28 mouse cellular contexts compared by ENCODE assay signal in the genomic region with DNA sequence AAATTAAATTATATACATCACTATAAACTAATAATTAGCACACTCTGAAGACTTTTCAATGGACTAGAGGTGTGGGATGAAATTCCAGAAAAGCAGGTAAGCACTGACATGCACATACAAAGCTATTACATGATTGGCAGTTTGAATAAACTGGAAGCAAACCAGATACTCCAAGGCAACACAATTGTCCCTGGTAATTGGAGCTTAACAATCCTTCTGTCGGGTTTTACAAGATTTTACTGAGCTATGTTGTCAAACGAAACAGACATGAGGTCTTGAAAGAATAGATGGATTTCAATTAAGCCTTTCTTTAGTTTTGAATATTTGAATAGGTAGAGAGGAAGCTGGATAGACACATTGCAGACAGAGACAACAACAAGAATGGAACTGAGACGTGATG.
"Had no signal": no experiment of that assay in that cellular context is flagged by ENCODE, and none has a peak within 500 bp of the region (broad histone marks: within the 10 kb centered on the region; RNA-seq: fewer than 3 reads in every experiment).

No protein-coding gene starts in this region.

- H3K4me1 ChIP-seq: heart, embryonic 10.5 days; heart, embryonic 12.5 days; intestine, embryonic 15.5 days; liver, embryonic 13.5 days; liver, embryonic 15.5 days had no signal

- DNase-seq: gastrocnemius, adult 2 months; gastrocnemius, postnatal 10 days; gastrocnemius, postnatal 25 days; heart, adult 18-20 months; heart, postnatal 10 days; heart, postnatal 4 days; kidney, adult 18-20 months; kidney, adult 8-10 months; kidney, postnatal 10 days; kidney, postnatal 25 days; kidney, postnatal 4 days; liver; liver, embryonic 13.5 days had no signal

- H3K9me3 ChIP-seq: heart, embryonic 10.5 days; heart, embryonic 12.5 days; hindbrain, embryonic 10.5 days; hindbrain, embryonic 12.5 days; intestine, embryonic 15.5 days; limb, embryonic 10.5 days; limb, embryonic 12.5 days; liver, embryonic 13.5 days; liver, embryonic 15.5 days had no signal

- H3K27ac ChIP-seq: gastrocnemius, adult 2 months; heart, embryonic 10.5 days; hindbrain, embryonic 10.5 days; hindbrain, embryonic 12.5 days; hindbrain, embryonic 14.5 days; intestine, embryonic 15.5 days; layer of hippocampus, adult 2 months; left cerebral cortex, adult 2 months; limb, embryonic 10.5 days; limb, embryonic 12.5 days; liver, embryonic 13.5 days; liver, embryonic 15.5 days had no signal

- ATAC-seq: hindbrain, embryonic 16.5 days; inflammation-experienced regulatory T-cells, adult 6 months; intestine, embryonic 15.5 days; intestine, postnatal 0 days had no signal

- H3K9ac ChIP-seq: heart, embryonic 12.5 days; hindbrain, embryonic 12.5 days; hindbrain, embryonic 14.5 days; intestine, embryonic 15.5 days; limb, embryonic 12.5 days; liver, embryonic 13.5 days; liver, embryonic 15.5 days had no signal

- H3K36me3 ChIP-seq: heart, embryonic 10.5 days; heart, embryonic 12.5 days; hindbrain, embryonic 10.5 days; hindbrain, embryonic 12.5 days; intestine, embryonic 15.5 days; limb, embryonic 10.5 days; limb, embryonic 12.5 days; liver, embryonic 13.5 days; liver, embryonic 15.5 days had no signal

- H3K4me2 ChIP-seq: heart, embryonic 12.5 days; hindbrain, embryonic 12.5 days; hindbrain, embryonic 14.5 days; intestine, embryonic 15.5 days; limb, embryonic 12.5 days; liver, embryonic 11.5 days; liver, embryonic 13.5 days; liver, embryonic 15.5 days had no signal

- H3K27me3 ChIP-seq: heart, embryonic 12.5 days; hindbrain, embryonic 12.5 days; intestine, embryonic 15.5 days; limb, embryonic 12.5 days; liver, embryonic 13.5 days; liver, embryonic 15.5 days had no signal

- H3K4me3 ChIP-seq: gastrocnemius, adult 2 months; heart, embryonic 10.5 days; heart, embryonic 12.5 days; hindbrain, embryonic 10.5 days; hindbrain, embryonic 12.5 days; intestine, embryonic 15.5 days; layer of hippocampus, adult 2 months; left cerebral cortex, adult 2 months; limb, embryonic 10.5 days; limb, embryonic 12.5 days; liver, embryonic 13.5 days; liver, embryonic 15.5 days had no signal
